Comparison of ENCODE assay signal across 15 mouse cellular contexts in the genomic region with DNA sequence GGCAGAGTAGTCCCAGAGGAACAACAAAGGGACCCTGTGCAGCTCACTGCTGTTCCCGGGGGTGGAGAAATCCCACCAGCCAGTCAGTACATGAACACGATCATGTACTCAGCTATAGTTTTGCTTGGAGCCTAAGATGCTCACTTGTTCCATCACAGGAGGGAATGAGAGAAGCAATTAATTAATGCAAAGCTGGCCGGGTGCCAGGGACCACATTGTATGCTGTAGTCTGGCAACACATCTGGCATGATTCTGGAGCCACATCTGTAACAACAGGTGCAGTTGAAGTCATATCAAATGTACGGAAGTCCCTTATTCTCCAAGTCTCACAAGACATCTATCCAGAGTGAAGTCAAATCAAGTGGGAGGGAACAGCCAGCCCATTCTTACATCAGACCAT. TPM values are rescaled to one million over a fixed set of nuclear protein-coding genes. Genes with fewer than 3 reads are reported as not detected.
"Had no signal": no experiment of that assay in that cellular context is flagged by ENCODE, and none has a peak within 500 bp of the region (broad histone marks: within the 10 kb centered on the region; RNA-seq: fewer than 3 reads in every experiment).

No protein-coding gene starts in this region.

- H3K4me1 ChIP-seq: limb, embryonic 12.5 days; neural tube, embryonic 15.5 days had no signal

- H3K9me3 ChIP-seq: limb, embryonic 12.5 days; midbrain, embryonic 13.5 days; neural tube, embryonic 15.5 days had no signal

- H3K4me3 ChIP-seq: limb, embryonic 12.5 days; midbrain, embryonic 13.5 days; neural tube, embryonic 15.5 days had no signal

- H3K27me3 ChIP-seq: limb, embryonic 12.5 days; midbrain, embryonic 13.5 days; neural tube, embryonic 15.5 days had no signal

- ATAC-seq: inflammation-experienced regulatory T-cells, adult 6 months; intestine, postnatal 0 days; midbrain, embryonic 13.5 days had no signal

- H3K9ac ChIP-seq: limb, embryonic 12.5 days; liver, embryonic 14.5 days; midbrain, embryonic 13.5 days; neural tube, embryonic 15.5 days had no signal

- H3K4me2 ChIP-seq: limb, embryonic 12.5 days; midbrain, embryonic 13.5 days; neural tube, embryonic 15.5 days had no signal

- H3K27ac ChIP-seq: kidney, postnatal 0 days; limb, embryonic 12.5 days; liver, embryonic 14.5 days; midbrain, embryonic 13.5 days; neural tube, embryonic 15.5 days had no signal

- H3K36me3 ChIP-seq: limb, embryonic 12.5 days; midbrain, embryonic 13.5 days; neural tube, embryonic 15.5 days had no signal

- DNase-seq: kidney, adult 9 months; kidney, postnatal 36 days; lung, adult 18-20 months; right cerebral cortex, postnatal 4 days; spleen, adult 18-20 months; thymus, postnatal 36 days had no signal

RNA-seq across cellular contexts. Expression of gene Apba2, which starts 45.3 kb away (rescaled TPM):
- total RNA-seq: liver, adult 2 months; megakaryocyte-erythroid progenitor cell, adult 5-6 weeks had no signal
- polyA plus RNA-seq: inflammation-experienced regulatory T-cells, adult 6 months had no signal
